Mouse (Mus musculus): ENCODE results near the gene Ssh2. TPM values are rescaled to one million over a fixed set of nuclear protein-coding genes. Genes with fewer than 3 reads are reported as not detected.

Gene Ssh2
- polyA plus RNA-seq, 1 experiment: 6.1 TPM

DNA sequence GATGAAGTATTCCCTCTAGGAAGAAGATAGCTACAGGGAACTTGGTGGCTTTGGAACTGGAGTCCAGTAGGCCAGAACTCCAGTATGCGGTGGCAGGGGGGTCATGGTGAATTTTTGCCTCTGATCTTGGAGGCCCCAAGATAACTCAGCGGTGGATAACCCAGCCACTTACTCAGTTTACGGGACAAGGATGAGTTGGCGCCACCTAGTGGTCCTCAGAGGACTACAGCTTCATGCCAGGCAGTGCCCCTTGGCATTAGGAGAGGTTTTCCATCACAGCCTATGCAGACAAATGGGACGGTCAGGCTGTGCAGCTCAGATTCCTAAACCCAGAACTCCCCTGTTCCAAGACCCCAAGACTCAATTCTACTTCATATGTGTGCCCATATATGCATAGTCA is 285.3 kb downstream of the Ssh2 start:
- H3K36me3 ChIP-seq (ENCODE audit: control insufficient read depth, insufficient read depth, low read length, poor library complexity, severe bottlenecking): peaks cover 28% of the 10 kb centered on the region
- TF ChIP-seq CTCF (IDR thresholded peaks at IDR 0.05; ENCODE audit: low read depth, low read length) (peak; percentile 81), POLR2A (IDR thresholded peaks at IDR 0.05; ENCODE audit: insufficient read depth, low read length) (no peak), EP300 (IDR thresholded peaks at IDR 0.05; ENCODE audit: insufficient read depth, low read depth, low read length) (no peak)
- H3K9me3 ChIP-seq (replicated peaks; ENCODE audit: control insufficient read depth, insufficient read depth, low read length, poor library complexity, severe bottlenecking): no peaks in the 10 kb centered on the region
- no peaks in the 10 kb centered on the region for H3K27me3 ChIP-seq (ENCODE audit: control insufficient read depth, insufficient read depth, low read length, poor library complexity, severe bottlenecking)
- no peak overlapping the region for H3K4me3 ChIP-seq (ENCODE audit: low read depth, low read length)
- no peak overlapping the region for H3K9ac ChIP-seq (ENCODE audit: low read depth, poor library complexity, severe bottlenecking)
- no peak overlapping the region for H3K27ac ChIP-seq (ENCODE audit: insufficient read depth, low read length)
- H3K4me1 ChIP-seq (ENCODE audit: control insufficient read depth, insufficient read depth, low read length): peaks cover 16% of the 10 kb centered on the region

DNA sequence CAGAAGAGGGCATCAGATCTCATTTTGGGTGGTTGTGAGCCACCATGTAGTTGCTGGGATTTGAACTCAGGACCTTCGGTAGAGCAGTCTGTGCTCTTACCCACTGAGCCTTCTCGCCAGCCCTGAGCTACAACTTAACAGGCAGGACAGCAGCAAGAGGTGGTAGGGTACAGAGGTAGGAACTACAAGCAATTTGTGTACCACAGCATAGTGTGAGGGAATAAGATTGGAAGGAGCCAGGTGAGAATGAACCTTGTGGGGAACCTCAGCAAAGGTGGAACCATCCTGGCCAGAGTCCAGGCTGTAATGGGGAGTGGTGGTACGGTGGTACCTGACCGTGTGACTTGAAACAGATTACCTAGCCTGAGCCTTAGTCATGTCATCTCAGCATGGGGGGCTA is 285.9 kb downstream of the Ssh2 start:
- peaks cover 16% of the 10 kb centered on the region for H3K4me1 ChIP-seq (ENCODE audit: control insufficient read depth, insufficient read depth, low read length)
- TF ChIP-seq POLR2A (IDR thresholded peaks at IDR 0.05; ENCODE audit: insufficient read depth, low read length): no peak
- no peak for TF ChIP-seq EP300 (IDR thresholded peaks at IDR 0.05; ENCODE audit: insufficient read depth, low read depth, low read length)
- TF ChIP-seq CTCF (IDR thresholded peaks at IDR 0.05; ENCODE audit: low read depth, low read length): no peak
- H3K4me3 ChIP-seq (ENCODE audit: low read depth, low read length): no peak overlapping the region
- no peaks in the 10 kb centered on the region for H3K9me3 ChIP-seq (replicated peaks; ENCODE audit: control insufficient read depth, insufficient read depth, low read length, poor library complexity, severe bottlenecking)
- no peak overlapping the region for H3K9ac ChIP-seq (ENCODE audit: low read depth, poor library complexity, severe bottlenecking)
- no peaks in the 10 kb centered on the region for H3K27me3 ChIP-seq (ENCODE audit: control insufficient read depth, insufficient read depth, low read length, poor library complexity, severe bottlenecking)
- no peak overlapping the region for H3K27ac ChIP-seq (ENCODE audit: insufficient read depth, low read length)
- peaks cover 33% of the 10 kb centered on the region for H3K36me3 ChIP-seq (ENCODE audit: control insufficient read depth, insufficient read depth, low read length, poor library complexity, severe bottlenecking)

DNA sequence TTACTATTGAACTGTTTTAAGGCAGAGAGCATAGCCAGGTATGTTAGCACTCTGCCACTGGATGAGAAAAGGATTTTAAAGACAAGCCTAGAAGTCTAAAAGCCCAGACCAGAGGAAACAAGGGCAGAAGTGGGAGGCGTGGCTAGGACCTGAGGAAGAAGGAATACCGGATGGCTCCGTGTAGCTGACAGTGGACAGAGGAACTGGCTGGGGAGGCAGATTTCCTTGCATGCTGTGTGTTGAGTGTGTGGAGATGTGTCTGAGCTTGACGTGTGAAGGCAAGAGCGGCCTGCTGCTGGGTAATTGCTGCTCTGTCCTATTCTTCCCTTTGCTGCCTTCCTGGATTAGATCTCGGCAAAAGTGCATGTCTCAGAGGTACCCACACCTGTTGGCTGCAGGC is 286.4 kb downstream of the Ssh2 start:
- H3K4me1 ChIP-seq (ENCODE audit: control insufficient read depth, insufficient read depth, low read length): peaks cover 14% of the 10 kb centered on the region
- no peak overlapping the region for H3K9ac ChIP-seq (ENCODE audit: low read depth, poor library complexity, severe bottlenecking)
- peaks cover 35% of the 10 kb centered on the region for H3K36me3 ChIP-seq (ENCODE audit: control insufficient read depth, insufficient read depth, low read length, poor library complexity, severe bottlenecking)
- no peaks in the 10 kb centered on the region for H3K9me3 ChIP-seq (replicated peaks; ENCODE audit: control insufficient read depth, insufficient read depth, low read length, poor library complexity, severe bottlenecking)
- no peaks in the 10 kb centered on the region for H3K27me3 ChIP-seq (ENCODE audit: control insufficient read depth, insufficient read depth, low read length, poor library complexity, severe bottlenecking)
- no peak overlapping the region for H3K27ac ChIP-seq (ENCODE audit: insufficient read depth, low read length)
- TF ChIP-seq POLR2A (IDR thresholded peaks at IDR 0.05; ENCODE audit: insufficient read depth, low read length) (no peak), CTCF (IDR thresholded peaks at IDR 0.05; ENCODE audit: low read depth, low read length) (no peak), EP300 (IDR thresholded peaks at IDR 0.05; ENCODE audit: insufficient read depth, low read depth, low read length) (no peak)
- H3K4me3 ChIP-seq (ENCODE audit: low read depth, low read length): no peak overlapping the region

DNA sequence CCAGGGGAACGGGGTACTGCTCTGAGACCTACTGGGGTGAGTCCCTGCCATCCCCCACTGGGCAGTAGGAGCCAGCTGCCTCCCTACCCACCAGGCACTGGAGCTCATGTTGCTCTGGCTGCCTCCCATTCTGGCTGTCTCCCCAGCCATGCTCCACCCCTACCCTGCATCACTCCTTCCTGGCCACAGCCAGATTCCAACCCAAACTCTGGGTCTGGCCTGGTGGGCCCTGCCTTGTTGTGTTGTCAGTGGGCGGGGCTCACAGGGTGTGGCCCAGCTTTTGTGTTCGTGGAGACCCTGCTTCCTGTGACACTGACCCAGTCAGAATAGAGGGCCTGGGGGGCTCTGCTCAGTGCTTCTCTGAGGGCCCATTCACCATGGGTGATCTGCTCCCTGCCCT is 287.4 kb downstream of the Ssh2 start:
- peaks cover 13% of the 10 kb centered on the region for H3K4me1 ChIP-seq (ENCODE audit: control insufficient read depth, insufficient read depth, low read length)
- H3K9me3 ChIP-seq (replicated peaks; ENCODE audit: control insufficient read depth, insufficient read depth, low read length, poor library complexity, severe bottlenecking): no peaks in the 10 kb centered on the region
- TF ChIP-seq CTCF (IDR thresholded peaks at IDR 0.05; ENCODE audit: low read depth, low read length) (no peak), POLR2A (IDR thresholded peaks at IDR 0.05; ENCODE audit: insufficient read depth, low read length) (no peak), EP300 (IDR thresholded peaks at IDR 0.05; ENCODE audit: insufficient read depth, low read depth, low read length) (0 out of 2 replicates have a peak, but pooled peaks have one; percentile 29)
- peak overlapping the region; percentile 42 for H3K27ac ChIP-seq (ENCODE audit: insufficient read depth, low read length)
- H3K36me3 ChIP-seq (ENCODE audit: control insufficient read depth, insufficient read depth, low read length, poor library complexity, severe bottlenecking): peaks cover 35% of the 10 kb centered on the region
- H3K27me3 ChIP-seq (ENCODE audit: control insufficient read depth, insufficient read depth, low read length, poor library complexity, severe bottlenecking): no peaks in the 10 kb centered on the region
- H3K9ac ChIP-seq (ENCODE audit: low read depth, poor library complexity, severe bottlenecking): no peak overlapping the region
- H3K4me3 ChIP-seq (ENCODE audit: low read depth, low read length): no peak overlapping the region

DNA sequence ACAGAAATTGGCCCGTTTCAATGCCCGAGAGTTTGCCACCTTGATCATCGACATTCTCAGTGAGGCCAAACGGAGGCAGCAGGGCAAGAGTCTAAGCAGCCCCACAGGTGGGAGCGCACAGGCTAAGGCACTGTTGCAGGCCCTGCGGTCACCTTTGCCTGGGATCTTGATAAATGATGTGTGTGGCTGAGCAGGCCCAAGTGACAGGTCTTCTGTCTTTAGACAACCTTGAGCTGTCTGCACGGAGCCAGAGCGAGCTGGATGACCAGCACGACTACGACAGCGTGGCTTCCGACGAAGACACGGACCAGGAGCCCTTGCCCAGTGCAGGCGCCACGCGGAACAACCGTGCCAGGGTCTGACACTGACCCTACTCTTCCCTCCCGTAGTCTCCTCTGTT is 288.3 kb downstream of the Ssh2 start:
- peaks cover 9% of the 10 kb centered on the region for H3K4me1 ChIP-seq (ENCODE audit: control insufficient read depth, insufficient read depth, low read length)
- H3K27ac ChIP-seq (ENCODE audit: insufficient read depth, low read length): no peak overlapping the region
- H3K36me3 ChIP-seq (ENCODE audit: control insufficient read depth, insufficient read depth, low read length, poor library complexity, severe bottlenecking): peaks cover 35% of the 10 kb centered on the region
- no peak overlapping the region for H3K4me3 ChIP-seq (ENCODE audit: low read depth, low read length)
- no peaks in the 10 kb centered on the region for H3K9me3 ChIP-seq (replicated peaks; ENCODE audit: control insufficient read depth, insufficient read depth, low read length, poor library complexity, severe bottlenecking)
- no peaks in the 10 kb centered on the region for H3K27me3 ChIP-seq (ENCODE audit: control insufficient read depth, insufficient read depth, low read length, poor library complexity, severe bottlenecking)
- no peak overlapping the region for H3K9ac ChIP-seq (ENCODE audit: low read depth, poor library complexity, severe bottlenecking)
- TF ChIP-seq EP300 (IDR thresholded peaks at IDR 0.05; ENCODE audit: insufficient read depth, low read depth, low read length): no peak
- no peak for TF ChIP-seq CTCF (IDR thresholded peaks at IDR 0.05; ENCODE audit: low read depth, low read length)

DNA sequence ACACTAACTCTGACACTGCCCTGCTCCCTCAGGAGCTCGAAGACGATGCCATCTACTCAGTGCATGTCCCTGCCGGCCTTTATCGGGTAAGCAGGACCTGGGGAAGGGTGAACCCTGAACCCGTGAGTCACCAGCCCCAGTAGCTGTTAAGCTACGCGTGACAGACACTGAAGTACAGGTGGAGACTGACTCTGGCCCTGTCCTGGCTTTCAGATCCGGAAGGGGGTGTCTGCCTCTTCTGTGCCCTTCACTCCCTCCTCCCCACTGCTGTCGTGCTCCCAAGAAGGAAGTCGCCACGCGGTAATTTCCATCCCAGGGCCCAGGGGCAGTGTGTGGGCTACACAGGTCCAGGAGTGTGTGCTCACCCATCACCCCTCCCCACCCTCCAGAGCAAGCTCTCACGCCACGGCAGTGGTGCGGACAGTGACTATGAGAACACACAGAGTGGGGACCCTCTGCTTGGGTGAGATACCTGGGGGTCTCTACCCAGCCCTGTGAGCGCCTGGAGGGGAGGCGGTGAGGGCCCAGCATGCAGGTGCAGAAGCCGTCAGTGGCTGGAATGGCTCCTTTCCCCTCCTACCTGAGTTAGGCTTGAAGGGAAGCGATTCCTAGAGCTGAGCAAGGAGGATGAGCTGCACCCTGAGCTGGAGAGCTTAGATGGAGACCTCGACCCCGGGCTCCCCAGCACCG is 289.3 kb downstream of the Ssh2 start:
- no peak for TF ChIP-seq EP300 (IDR thresholded peaks at IDR 0.05; ENCODE audit: insufficient read depth, low read depth, low read length)
- TF ChIP-seq POLR2A (IDR thresholded peaks at IDR 0.05; ENCODE audit: insufficient read depth, low read length): no peak
- no peak for TF ChIP-seq CTCF (IDR thresholded peaks at IDR 0.05; ENCODE audit: low read depth, low read length)
- Histone ChIP-seq H3K27me3 (ENCODE audit: control insufficient read depth, insufficient read depth, low read length, poor library complexity, severe bottlenecking) (no peaks in the 10 kb centered on the region), H3K9ac (ENCODE audit: low read depth, poor library complexity, severe bottlenecking) (no peak overlapping the region), H3K4me3 (ENCODE audit: low read depth, low read length) (no peak overlapping the region), H3K9me3 (replicated peaks; ENCODE audit: control insufficient read depth, insufficient read depth, low read length, poor library complexity, severe bottlenecking) (no peaks in the 10 kb centered on the region), H3K27ac (ENCODE audit: insufficient read depth, low read length) (no peak overlapping the region), H3K36me3 (ENCODE audit: control insufficient read depth, insufficient read depth, low read length, poor library complexity, severe bottlenecking) (peaks cover 35% of the 10 kb centered on the region), H3K4me1 (ENCODE audit: control insufficient read depth, insufficient read depth, low read length) (peaks cover 8% of the 10 kb centered on the region)
